Mouse (Mus musculus) hindbrain, postnatal 0 days (tissue): ENCODE measurements around the gene Cdk16. TPM values are rescaled to one million over a fixed set of nuclear protein-coding genes. Genes with fewer than 3 reads are reported as not detected.
"Not testable (repeated sequence)": the region's sequence is repeated elsewhere in the genome, so short reads cannot be mapped to it uniquely, and the experiment has no call there.

Source experiments
- ATAC-seq: fragments of 200-750 bp; cut with Nextera tagmentation; 2 replicates; pipeline ENCODE4 v1.8.0; 2017; ENCODE audit warnings: mild to moderate bottlenecking, moderate TSS enrichment, moderate library complexity
- DNase-seq: peaks from one replicate; pipeline ENCODE4 v3.0.0-alpha.2; 2015; ENCODE audit warnings: low spot score
- H3K27ac ChIP-seq: fragments of 300-500 bp; sonication (generic); 2 replicates; pipeline ENCODE4 v1.5.1; 2014; ENCODE audit warnings: mild to moderate bottlenecking
- H3K27me3 ChIP-seq: fragments of 300-500 bp; sonication (generic); 2 replicates; pipeline ENCODE4 v1.6.1; 2014; ENCODE audit warnings: low read length, mixed read lengths; ENCODE audit not compliant: insufficient read depth
- H3K36me3 ChIP-seq: fragments of 300-500 bp; sonication (generic); 2 replicates; pipeline ENCODE4 v1.6.1; 2014; ENCODE audit warnings: low read length, mixed read lengths; ENCODE audit not compliant: insufficient read depth
- H3K4me1 ChIP-seq: fragments of 300-500 bp; sonication (generic); 2 replicates; pipeline ENCODE4 v1.6.1; 2014; ENCODE audit warnings: antibody characterized with exemption, low read length, mixed read lengths; ENCODE audit not compliant: insufficient read depth
- H3K4me2 ChIP-seq: fragments of 300-500 bp; sonication (generic); 2 replicates; pipeline ENCODE4 v1.6.1; 2014; ENCODE audit warnings: low read depth, mild to moderate bottlenecking, low read length, moderate library complexity, mixed read lengths
- H3K4me3 ChIP-seq: fragments of 300-500 bp; sonication (generic); 2 replicates; pipeline ENCODE4 v1.5.1; 2014; ENCODE audit warnings: low read length
- H3K9ac ChIP-seq: fragments of 300-500 bp; sonication (generic); replicated peaks from 2 replicates; pipeline ENCODE4 v1.6.1; 2014; ENCODE audit warnings: mild to moderate bottlenecking, low read length, moderate library complexity, mixed read lengths
- H3K9me3 ChIP-seq: fragments of 300-500 bp; sonication (generic); 2 replicates; pipeline ENCODE4 v1.6.1; 2016; ENCODE audit warnings: low read length, mixed read lengths
- CTCF ChIP-seq: IDR thresholded peaks from 2 replicates; pipeline ENCODE4 v1.5.1; 2016; ENCODE audit warnings: antibody characterized with exemption, control low read depth, low read depth
- WGBS: fragments of 180-500 bp; shearing (Covaris S2); extraction: QIAGEN DNeasy Blood & Tissue Kit; methylation state at CpG from one replicate; pipeline ENCODE4 v1.1.7; 2014; 5-methylcytosine and 5-hydroxymethylcytosine counted together
- polyA plus RNA-seq: library from polyadenylated mRNA; unstranded; fragments of >200 nt; fragmentation: Nextera tagmentation; extraction: Ambion mirVana; gene quantifications from 2 replicates; pipeline ENCODE4 v1.2.1, GENCODE M21; 2015
- total RNA-seq: library from RNA; depleted of rRNA; stranded (reverse); fragments of >200 nt; gene quantifications from 2 replicates; pipeline ENCODE4 v1.2.3, GENCODE M21; 2014

Gene Cdk16
- total and polyA plus RNA-seq, 2 experiments from 2014 or later = 169 to 260 TPM

- no peak overlapping the region for H3K4me2 ChIP-seq
- DNase-seq = no peak
- ATAC-seq = no peak
- no peaks in the 10 kb centered on the region for H3K9me3 ChIP-seq
- H3K27me3 ChIP-seq = no peaks in the 10 kb centered on the region
- H3K27ac ChIP-seq = no peak overlapping the region
- 90% methylated on average over 4 of the region's 4 CpGs for WGBS
- peaks cover 7% of the 10 kb centered on the region; the same call in 1 of the 2 replicates for H3K36me3 ChIP-seq
- H3K4me3 ChIP-seq = no peak overlapping the region
- no peaks in the 10 kb centered on the region for H3K4me1 ChIP-seq
- H3K9ac ChIP-seq = no peak overlapping the region
- no peak for TF ChIP-seq CTCF
Observed at GRCm38 (mm10) chrX:20695842-20696241, 8.1 kb downstream of the Cdk16 start.

DNA sequence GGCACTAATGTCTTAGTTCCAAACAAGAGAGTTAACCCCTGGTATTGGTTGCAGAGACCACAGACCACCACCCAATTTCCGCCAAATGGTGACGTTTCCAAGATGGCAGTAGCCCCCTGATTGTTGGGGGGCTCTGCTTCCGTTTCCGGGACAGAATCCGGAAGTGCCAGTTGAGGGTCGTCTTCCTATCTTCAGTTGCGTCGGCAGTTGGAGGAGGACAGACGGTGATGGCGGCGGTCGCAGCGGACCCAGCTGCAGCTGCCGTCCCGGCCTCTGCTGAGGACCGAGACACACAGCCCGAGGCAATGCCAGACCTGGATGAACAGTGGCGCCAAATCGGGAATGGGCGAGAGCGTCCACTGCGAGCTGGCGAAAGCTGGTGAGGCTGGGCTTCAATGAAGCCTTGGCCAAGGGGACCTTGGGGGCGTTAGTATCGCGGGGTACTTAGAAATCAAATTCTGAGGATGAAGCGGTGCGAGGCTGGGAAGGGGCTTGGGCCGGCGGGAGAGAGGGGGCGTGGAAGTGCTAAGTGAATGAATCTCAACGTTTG is 16.1 kb downstream of the Cdk16 start, which contains the start of gene Usp11:
TSS of gene Usp11 (plus strand) at position 166 of the 550 bp plus-strand sequence.
- DNase-seq (peak; percentile 83), ATAC-seq (peak; percentile 78)
- no peak for TF ChIP-seq CTCF
- WGBS = 30% methylated on average over 32 of the region's 32 CpGs
- H3K27me3 ChIP-seq = no peaks in the 10 kb centered on the region
- H3K36me3 ChIP-seq = no peaks in the 10 kb centered on the region
- peak within 1 kb of the TSS; percentile 58 for H3K4me3 ChIP-seq
- no peaks in the 10 kb centered on the region for H3K9me3 ChIP-seq
- peak within 1 kb of the TSS; percentile 94 for H3K27ac ChIP-seq
- peak within 1 kb of the TSS; percentile 54 for H3K4me2 ChIP-seq
- H3K9ac ChIP-seq = peak within 1 kb of the TSS; percentile 74
- no peaks in the 10 kb centered on the region for H3K4me1 ChIP-seq

DNA sequence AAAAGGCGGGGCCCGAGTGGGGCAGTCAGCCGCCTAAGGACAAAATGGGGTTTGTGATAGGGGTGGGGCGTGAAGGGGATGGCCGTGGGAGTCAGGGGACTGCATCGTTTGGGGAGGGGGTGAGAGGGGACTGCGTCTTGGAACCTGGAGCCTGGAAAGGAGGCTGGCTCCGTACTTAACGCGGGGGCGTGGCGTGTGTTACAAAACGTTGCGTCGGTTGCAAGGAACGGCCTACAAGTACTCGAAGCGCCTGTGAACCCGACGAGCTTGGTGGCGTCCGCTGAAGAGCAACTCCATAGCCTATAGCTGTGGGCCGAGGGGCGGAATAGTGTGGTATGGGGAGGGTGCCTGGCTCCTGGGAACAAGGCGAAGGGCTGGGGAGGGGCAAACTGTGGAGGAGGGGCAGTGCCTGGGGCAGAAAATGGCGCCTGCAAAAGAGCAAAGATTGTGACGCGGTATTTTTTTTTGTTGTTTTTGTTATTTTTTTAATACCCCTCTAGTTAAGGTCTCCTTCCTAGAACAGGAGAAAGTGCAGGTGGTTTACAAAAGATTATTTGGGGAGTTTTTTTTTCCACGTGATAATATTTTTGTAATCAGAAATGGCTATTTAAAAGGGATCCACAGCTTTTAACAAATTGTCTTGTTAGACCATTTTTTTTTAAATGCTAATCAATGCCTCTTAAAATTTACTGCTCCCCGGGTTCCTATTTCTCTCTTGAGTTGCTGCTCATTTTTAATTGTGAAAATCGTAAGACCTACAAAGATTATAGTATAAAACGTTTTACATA is 16.7 kb downstream of the Cdk16 start:
- peak; percentile 94 for ATAC-seq
- H3K9me3 ChIP-seq = no peaks in the 10 kb centered on the region

DNA sequence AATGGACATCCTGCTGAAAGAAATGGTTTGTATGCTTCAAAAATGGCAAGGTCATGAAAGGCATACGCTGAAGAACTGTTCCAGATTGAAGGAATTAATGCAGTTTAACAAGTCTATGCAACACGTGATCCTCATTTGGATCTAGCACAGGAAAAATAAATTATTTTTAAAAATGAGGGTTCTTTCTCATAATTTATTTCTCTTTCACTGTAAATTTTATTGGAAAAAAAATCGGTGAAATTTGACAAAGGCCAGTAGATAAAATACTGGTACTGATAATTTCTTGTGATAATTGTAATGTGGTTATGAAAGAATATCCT is 17.3 kb downstream of the Cdk16 start:
- H3K27ac ChIP-seq = no peak overlapping the region
- H3K9ac ChIP-seq = peak overlapping the region; percentile 74; the same call in 1 of the 2 replicates
- 30% methylated on average over 3 of the region's 3 CpGs for WGBS
- peak overlapping the region; percentile 58 for H3K4me3 ChIP-seq
- no peaks in the 10 kb centered on the region for H3K27me3 ChIP-seq
- H3K9me3 ChIP-seq = no peaks in the 10 kb centered on the region
- no peak for DNase-seq
- no peak for TF ChIP-seq CTCF
- H3K4me2 ChIP-seq = peak overlapping the region; percentile 54
- H3K4me1 ChIP-seq = no peaks in the 10 kb centered on the region
- no peaks in the 10 kb centered on the region for H3K36me3 ChIP-seq
- ATAC-seq = no peak

More for the DNA sequence above, 16.7 kb downstream of the Cdk16 start:
- H3K27ac ChIP-seq = peak overlapping the region; percentile 94
- H3K36me3 ChIP-seq = no peaks in the 10 kb centered on the region
- H3K4me3 ChIP-seq = peak overlapping the region; percentile 58
- WGBS = 23% methylated on average over 32 of the region's 32 CpGs
- no peaks in the 10 kb centered on the region for H3K4me1 ChIP-seq
- DNase-seq = peak; percentile 87
- no peak for TF ChIP-seq CTCF
- peak overlapping the region; percentile 54 for H3K4me2 ChIP-seq
- H3K9ac ChIP-seq = peak overlapping the region; percentile 74
- no peaks in the 10 kb centered on the region for H3K27me3 ChIP-seq

DNA sequence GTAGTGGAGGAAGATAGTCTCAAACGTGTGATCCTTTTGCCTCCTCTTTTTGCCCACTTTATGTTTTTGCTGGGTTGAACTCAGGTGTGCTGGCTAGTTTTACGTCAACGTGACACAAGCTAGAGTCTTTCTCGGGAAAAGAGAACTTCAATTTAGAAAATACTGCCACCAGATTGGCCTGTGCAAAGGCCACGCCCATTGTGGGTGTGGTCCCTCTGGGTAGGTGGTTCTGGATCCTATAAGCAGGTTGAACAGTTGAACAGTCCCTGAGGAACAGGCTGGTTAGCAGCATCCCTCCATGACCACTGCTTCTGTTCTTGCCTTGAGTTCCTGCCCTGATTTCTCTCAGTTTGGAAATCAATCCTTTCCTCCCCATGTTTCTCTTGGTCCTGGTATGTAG is 40.9 kb downstream of the Cdk16 start:
- H3K9me3 ChIP-seq = no peaks in the 10 kb centered on the region
- ATAC-seq = no peak
- WGBS = 75% methylated on average over 5 of the region's 5 CpGs

DNA sequence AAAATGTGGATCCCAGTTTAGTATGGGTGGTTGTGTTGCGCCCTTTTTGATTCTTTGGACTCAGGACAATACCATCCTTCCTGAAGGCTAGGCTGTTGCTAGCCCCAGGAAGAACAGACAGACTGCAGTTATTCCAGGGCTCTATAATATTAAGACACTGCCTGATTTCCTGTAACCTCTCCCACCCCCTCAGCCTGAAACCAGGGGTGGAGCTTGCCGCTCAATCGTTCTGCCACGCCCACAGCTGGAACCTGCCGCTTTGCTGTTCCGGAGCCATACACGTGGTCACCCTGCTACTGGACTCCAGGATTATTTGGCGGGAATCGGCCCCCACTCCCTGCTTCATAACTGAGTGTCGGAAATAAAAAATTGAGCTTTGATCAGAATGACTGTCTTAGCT is 42.3 kb downstream of the Cdk16 start:
- not testable (repeated sequence) for H3K4me1 ChIP-seq, H3K36me3 ChIP-seq, H3K4me3 ChIP-seq, H3K27me3 ChIP-seq, DNase-seq, H3K9me3 ChIP-seq, ATAC-seq, H3K4me2 ChIP-seq, H3K9ac ChIP-seq, H3K27ac ChIP-seq
- whole genome bisulfite sequencing = 52% methylated on average over 10 of the region's 10 CpGs

More for the DNA sequence above, 40.9 kb downstream of the Cdk16 start:
- no peak overlapping the region for H3K27ac ChIP-seq
- no peak overlapping the region for H3K4me3 ChIP-seq
- TF ChIP-seq CTCF = no peak
- H3K4me2 ChIP-seq = no peak overlapping the region
- no peak for DNase-seq
- no peaks in the 10 kb centered on the region for H3K4me1 ChIP-seq
- H3K36me3 ChIP-seq = no peaks in the 10 kb centered on the region
- H3K27me3 ChIP-seq = no peaks in the 10 kb centered on the region
- H3K9ac ChIP-seq = no peak overlapping the region

GRCm38 (mm10) chrX:20736479-20736878 is 48.7 kb downstream of the Cdk16 start:
- H3K36me3 ChIP-seq = no peaks in the 10 kb centered on the region
- 86% methylated on average over 4 of the region's 4 CpGs for WGBS
- no peaks in the 10 kb centered on the region for H3K9me3 ChIP-seq
- H3K27me3 ChIP-seq = no peaks in the 10 kb centered on the region
- DNase-seq (no peak), ATAC-seq (no peak)
- H3K9ac ChIP-seq = no peak overlapping the region
- H3K27ac ChIP-seq = no peak overlapping the region
- TF ChIP-seq CTCF = no peak
- H3K4me1 ChIP-seq = no peaks in the 10 kb centered on the region
- H3K4me3 ChIP-seq = no peak overlapping the region
- no peak overlapping the region for H3K4me2 ChIP-seq
